Mouse (Mus musculus) lung, postnatal 4 days (tissue): ENCODE measurements at regions not wholly inside any gene's neighbourhood (a gene's known extent, or its start where the extent isn't known, plus 50 kb on each side); places are given as distances from the start of the nearest gene placed in this dataset.
"Not testable (repeated sequence)": the region's sequence is repeated elsewhere in the genome, so short reads cannot be mapped to it uniquely, and the experiment has no call there.

Source experiments
- DNase-seq, 2 experiments: peaks; one replicate each; pipeline ENCODE4 v3.0.0; 2021

DNA sequence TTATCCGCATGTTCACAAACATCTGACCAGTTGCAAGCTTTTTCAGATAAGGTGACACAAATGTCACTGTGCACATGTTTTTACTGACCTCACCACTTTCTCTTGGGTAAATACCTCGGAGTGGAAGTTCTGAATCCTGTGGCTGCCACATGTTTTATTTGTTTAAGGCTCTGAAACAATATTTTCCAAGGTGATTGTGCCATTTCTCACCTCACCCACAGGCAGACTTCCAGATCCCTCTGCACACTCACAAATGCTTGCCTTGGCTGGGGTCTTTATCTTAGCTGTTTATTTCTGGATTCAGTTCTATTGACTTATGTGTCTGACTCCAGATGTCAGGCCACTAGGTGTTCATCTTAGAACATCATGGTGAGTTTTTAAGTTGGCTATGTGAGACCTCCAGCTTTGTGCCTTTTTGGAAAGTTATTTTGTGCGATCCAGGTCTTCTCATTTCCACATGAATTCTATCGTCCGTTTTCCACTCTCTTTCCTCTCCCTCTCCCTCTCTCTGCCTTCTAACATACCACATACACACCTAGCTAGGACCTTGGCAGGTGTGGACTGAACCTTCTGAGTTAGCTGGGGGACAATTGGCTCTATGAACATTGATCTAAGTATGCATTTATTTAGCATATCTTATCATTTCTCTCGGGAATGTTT, 133.6 kb downstream of the Dll1 start:
- DNase-seq = no peak

DNA sequence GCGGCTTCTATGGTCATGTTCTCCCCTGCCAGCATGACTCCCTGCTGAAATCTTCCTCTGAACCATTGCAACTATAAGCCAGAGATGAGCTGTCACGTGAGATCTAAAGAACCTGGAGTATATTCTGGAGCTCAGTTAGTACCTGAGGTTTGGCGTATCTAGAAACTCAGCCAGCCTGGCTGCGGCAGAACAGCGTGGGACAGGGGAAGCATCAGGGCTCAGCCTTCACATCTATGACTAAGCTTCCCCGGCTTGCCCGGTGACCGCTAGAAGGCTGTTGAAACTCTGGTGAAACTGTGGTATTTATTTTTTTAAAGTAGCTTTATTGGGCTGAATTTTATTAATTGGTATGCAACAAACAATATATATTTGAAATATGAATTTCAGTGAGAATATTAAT, 134.3 kb downstream of the Dll1 start:
- no peak for DNase-seq

DNA sequence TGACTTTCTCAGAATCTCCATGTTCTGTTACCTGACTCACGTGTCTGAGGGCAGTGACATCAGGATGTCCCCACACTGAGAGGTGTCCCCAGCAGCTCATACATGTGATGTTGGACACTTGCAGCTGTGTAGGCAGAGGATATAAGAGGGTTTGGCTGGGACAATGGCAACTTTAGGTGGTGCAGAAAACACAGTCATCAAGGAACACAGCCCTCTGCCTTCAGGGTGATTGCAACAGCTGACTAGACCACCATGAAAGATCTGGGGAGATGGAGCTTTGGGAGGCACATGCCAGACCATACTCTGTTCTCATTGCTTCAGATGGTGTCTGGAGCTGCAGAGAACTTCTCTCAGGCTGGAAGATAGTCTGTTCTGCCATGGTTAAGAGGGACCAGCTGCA, 135.2 kb downstream of the Dll1 start:
- DNase-seq = no peak

DNA sequence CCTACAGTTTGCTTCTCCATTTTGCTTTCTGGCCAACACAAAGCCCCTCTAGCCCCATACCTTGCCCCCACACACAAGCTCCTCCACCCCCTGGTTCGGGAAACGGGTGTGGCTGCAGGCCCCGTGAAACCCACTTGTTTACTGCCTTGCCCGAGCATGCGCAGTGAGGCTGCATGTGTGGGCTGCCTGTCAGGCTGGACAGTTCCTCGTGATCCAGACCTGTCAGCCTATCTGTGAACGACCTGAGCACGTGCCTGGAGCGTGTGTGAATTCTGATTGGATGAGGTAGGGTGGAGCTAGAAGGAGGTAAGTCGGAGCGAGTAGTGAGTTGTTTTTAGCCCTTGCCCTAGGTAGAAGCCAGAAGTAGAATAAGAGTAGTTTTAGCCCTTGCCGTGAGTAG, 136.0 kb downstream of the Dll1 start:
- DNase-seq = not testable (repeated sequence)

DNA sequence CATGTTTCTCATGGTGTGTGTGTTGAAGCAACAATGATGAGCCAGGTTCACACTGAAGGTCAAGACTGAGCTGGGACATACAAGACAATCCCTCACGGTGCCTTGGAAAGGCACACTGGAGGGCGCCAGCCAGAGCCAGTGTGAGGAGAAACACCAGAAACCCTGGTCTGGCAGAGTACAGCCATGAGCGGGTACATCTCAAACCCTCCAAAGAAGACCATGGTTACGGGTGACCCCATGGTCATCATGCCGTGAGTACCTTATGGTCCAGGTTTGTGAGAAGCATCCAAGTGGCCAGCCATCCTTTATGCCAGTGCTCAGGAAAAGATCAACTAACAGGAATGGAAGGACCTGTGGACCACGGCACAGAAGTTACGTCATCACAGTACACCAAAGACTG, 136.7 kb downstream of the Dll1 start:
- no peak for DNase-seq

DNA sequence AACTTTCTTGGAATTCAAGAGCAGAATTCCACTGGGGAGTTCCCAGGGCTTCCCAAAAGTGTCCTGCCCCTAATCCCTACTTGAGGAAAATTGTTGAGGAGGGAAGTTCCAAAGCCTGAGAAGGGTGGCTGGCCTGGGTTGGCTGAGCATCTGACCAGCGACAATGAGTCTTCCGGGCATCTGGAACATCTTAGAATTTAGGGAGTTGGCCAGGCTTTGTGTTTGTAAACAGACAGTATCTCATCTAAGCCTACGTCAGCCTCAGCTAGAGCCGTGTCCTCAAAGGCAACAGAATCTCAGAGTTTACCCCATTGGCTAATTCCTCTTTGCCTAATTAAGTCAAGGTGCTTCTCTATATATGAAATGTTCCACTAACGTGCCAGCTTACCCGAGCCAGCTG, 141.6 kb downstream of the Dll1 start:
- peak in 1 of 2 experiments; percentile 16 for DNase-seq

DNA sequence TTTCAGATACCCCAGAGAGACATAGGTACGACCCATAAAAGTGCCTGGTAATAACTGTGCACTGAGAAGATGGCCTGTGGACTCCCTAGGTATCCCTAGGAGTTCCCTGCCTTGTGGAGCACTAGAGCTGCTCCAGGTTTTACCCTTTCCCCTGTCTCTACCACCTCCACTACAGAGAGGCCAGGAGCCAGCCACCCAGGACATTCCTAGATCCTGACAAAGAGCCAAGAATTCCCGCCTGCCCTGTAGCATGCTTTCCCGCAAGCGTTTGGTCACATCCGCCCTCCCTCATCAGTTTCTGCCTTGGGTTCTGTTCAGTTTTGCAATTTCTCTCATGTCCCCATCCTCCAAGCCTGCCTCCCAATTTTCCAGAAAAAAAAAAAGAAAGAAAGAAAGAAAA, 145.5 kb downstream of the Dll1 start:
- DNase-seq = no peak

DNA sequence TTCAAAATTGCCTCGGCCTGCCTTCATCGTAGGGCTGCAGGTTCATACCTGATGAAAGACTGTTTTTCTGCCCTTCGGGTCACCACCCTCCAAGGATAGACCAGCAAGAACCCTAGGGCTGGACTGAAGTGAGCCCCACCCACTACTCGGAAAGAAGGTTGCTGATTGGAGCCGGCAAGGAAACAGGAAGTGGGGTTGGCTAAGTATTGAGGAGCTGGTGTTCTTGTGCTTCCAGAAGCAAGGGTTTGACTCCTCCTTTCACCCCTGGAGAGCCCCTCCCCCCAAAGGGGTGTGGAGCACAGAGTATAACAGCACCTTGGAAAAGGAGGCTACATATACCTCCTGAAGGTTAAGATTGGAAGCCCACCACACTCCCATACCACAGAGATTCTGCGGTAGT, 147.5 kb downstream of the Dll1 start:
- DNase-seq = no peak

DNA sequence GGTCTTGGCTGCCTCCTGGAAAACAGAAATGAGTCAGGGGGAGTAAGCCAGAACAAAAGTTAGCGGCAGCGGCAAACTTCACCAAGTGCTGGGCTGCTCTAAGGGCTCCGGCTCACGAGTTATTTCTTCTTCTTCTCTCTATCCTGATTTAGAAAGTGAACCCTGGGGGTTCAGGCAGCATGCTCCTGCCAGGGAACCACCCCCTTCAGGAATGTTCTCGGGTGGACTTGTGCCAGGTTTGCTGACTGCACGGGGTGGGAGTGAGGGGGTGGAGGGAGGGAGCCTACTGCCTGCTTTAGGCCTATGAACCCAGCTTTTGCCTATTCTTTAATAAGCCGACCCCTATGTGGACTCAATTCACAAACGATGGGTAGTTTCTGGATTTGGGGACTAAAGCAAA, 148.6 kb downstream of the Dll1 start:
- DNase-seq = no peak

DNA sequence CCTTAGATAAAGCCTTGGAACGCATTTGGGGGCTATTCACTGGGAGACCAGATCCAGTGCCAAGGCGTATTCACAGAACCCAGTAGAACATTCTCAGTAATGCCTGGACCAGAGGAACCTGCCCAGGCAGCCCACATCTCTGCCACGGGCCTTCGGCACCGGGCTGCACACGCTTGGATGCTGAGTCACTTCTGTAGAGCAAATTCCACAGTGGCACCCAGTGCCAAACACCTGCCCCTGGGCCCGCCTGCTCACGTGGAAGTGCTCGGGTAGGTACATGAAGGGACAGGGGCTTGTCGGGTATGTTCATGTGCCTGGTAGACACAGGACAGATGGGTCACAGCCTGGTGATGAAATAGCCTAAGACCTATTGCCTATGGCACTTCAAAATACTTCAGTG, 152.8 kb downstream of the Dll1 start:
- no peak for DNase-seq

DNA sequence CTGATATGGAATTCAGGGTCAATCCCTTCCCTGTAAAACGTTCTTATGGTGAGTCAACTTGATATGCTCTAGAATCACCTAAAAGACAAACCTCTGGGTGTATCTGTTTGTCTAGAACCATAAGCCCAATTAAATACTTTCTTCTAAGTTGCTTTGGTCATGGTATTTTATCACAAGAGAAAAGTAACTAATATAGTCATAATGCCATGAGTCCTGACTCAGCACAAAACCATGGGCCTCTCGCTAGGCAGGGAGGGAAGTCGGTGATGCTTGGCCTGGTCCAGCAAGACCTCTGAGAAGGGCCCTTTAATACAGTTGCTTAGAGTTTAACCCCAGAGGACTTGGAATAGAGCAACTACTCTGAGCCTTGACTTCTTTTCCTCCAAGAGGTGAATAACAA, 153.7 kb downstream of the Dll1 start:
- no peak for DNase-seq

DNA sequence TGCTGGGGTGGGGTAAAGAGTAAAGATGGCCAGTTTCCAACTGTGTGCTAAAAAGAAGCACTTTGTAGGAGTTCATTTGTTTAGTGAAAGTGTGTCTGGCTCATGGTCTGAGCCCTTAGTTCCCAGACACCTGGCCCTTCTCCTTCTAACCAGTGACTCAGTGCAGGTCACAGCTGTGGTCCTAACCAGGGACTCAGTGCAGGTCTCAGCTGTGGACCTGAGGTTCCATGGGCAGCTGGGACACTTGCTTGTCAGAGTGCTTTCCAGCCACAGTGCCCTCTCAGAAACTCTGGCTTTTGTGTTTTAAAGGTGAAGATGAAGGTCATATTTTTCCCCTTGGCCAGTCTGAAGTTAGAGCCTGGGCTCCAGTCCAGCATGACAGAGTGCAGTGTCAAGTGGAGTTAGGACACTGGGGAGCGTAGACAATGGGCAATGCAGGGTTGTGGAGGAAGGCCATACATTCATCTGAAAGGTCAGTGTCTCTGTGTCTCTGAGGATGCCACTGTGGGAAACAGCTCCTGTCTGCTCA, 162.5 kb downstream of the Dll1 start:
- DNase-seq = no peak

DNA sequence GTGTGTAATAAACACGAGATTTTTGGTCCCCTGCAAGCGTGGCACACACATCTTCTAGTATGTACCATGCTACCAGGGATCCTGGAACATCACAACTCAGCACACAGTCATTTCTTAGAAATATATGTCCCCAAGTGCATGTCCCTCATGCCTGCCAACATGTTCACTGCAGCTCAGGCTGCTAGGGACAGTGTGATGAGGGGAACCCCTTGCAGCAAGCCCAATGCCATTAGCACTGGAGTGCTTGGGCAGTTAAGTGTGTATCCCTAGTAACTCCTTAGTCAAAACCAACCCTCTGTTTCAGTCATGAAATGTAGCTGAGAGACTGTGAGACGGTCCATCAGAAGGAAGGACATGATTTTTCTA, 167.5 kb upstream of the Gm3448 start:
- DNase-seq = no peak

DNA sequence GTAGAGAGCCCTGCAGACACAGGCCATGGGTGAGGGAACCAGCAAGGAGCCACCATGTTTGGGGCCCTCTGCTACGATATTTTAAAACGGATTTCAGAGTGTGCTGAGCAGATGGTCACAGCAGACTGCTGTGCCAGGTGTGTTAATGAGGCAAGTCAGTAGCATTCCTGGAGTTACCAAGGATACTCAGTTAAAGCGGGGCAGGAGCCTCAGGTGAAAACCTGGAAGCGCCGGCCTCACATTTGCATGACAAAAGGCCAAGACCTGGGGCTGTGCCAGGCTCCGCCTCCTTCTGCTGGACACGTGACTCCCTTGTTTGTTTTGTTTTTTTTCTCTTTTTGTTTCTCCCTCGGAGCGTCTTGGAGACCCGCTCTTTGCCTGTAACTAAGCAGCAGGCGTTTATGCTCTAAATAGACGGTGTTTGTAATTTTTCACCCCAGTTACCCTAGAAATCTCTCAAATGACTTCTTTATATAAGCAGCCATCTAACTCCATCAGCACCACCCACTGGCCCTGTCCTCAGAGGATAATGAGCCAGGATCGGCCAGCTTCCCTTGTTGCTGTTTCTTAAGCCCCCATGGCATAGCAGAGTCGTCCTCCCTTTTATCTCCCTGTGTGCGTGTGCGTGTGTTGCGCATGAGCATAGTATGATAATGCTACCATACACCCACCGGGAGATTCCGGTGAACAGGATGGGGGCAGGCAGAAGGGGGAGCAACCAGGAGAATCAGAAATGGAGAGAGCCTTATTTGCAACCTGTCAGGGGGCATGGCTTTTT, 166.9 kb upstream of the Gm3448 start:
- peak; percentile 59 to 68 for DNase-seq

DNA sequence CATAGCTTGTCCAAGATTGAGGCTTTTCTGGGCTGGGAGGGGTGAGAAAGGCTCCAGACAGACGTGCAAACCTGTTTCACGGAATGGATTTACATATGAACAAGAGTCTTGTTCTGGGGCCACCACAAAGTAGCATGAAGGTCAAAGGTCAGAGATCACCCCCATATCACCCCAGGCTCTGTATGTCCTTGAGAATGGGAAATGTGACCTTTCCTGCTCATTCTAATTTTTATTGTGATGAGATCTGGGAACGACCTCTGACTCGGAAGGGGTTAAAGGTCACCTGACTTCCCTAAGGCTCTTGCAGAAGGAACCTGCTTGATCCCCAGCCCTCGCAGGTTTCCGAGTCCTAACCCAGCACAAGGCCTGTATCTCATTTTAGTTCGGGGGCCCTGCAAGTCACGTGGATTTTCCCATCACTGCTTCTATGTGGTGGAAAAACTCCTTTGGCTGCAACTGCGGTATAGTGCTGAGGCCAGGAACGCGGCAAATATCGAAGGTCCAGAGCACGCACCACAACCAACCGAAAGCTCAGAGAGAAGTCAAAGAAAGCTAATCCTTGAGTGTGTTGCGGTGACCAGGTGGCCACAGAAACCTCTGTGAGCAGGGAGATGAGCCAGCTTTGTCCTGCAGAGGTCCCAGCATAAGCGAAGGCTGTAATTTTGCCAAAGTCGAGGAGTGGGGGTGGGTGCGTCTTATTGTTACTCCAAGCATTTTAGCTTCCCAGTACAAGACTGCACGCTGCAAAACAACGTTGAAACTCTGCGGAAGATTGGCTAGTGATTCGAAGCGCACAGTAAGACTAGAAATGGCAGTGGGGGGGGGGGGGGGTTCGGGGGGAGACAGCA, 166.1 kb upstream of the Gm3448 start:
- DNase-seq = no peak

DNA sequence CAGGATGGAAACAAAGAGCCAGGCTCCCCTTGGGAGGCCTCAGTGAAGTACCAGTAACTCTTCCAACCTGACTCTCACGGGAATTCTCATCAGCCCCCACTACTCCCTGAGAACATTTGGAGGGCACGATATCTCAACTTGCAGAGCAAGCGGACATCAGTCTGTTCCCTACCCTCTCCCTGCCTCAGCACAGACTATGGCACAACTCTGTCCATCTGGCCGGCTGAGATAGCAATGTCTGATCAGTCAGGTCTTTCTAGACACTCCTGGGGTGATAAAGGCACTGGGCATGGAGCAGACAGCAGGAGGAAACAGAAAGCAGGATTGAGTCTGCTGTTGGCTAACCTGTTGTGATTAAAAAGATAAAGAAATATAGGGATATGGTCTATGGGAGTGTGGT, 164.5 kb upstream of the Gm3448 start:
- no peak for DNase-seq

DNA sequence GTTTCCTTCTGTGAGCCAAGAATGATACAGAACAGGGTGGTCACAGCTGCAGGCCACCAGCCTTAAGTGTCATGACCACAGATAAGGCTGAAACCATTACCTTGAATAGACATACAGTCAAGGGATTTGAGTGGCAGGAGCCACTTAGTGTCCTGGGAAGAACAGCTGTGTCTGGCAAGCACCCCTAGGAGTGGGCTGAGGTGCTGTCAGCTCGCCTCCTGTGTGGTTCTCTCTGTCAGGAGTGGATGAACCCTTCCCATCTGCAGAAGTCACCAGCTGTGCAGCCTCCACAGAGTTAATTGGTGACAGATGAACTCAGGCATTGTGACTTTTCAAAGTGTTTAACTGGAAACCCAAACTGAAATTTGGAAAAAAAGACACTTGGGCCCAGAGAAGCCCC, 163.2 kb upstream of the Gm3448 start:
- no peak for DNase-seq

DNA sequence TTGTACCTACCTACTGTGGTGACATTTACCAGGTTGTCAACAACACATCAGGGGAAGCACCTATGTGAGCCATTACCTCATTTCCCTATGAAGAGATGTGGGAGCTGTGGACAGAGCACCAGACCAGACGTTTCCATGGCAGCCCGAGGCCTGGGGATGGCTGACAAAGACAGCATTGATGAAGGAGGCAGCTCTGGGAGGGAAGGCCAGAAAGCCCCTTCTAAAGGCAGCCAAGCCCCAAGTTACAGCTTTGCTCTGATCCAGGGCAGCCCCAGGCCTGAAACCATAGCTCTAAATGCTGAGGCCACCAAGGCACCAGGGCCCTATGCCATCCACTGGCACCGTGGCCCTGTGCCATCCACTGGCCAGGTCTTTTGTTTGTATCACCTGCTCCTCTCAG, 157.9 kb upstream of the Gm3448 start:
- no peak for DNase-seq

DNA sequence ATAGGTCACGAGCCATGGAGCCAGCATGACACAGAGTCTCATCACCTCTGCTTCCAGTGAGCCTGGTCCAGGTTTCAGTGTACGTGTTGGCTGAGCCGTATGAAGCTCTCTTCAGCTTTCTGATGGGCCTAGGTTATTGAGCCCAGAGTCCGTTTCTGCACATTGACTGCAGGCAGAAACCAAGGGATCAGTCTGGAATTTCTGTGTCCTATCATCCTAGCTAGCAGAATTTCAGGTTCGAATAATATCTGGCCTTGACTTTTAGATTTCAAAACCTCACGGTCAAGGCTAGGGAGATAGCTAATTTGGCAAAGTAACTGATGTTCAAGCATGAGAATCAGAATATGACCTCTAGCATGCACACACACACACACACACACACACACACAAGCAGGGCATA, 156.0 kb upstream of the Gm3448 start:
- no peak for DNase-seq

DNA sequence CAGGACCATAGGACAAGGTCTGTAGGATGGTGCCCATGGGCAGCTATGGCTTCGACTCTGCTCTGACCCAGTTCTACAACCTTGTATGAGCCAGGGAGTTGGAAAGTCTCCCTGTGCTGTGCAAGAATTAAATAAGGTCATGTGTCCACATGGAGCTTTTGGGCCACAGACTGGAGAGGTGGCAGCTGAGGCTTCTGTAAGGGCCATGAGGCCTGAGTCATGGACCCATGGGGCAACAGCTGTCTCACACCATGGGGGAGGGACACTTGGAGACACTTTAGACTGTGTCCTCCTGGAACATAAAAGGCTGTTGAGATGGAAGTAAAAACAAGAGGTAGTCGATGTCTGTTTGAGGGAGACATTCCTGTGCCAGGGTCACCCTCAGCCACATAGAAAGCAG, 154.5 kb upstream of the Gm3448 start:
- no peak for DNase-seq

DNA sequence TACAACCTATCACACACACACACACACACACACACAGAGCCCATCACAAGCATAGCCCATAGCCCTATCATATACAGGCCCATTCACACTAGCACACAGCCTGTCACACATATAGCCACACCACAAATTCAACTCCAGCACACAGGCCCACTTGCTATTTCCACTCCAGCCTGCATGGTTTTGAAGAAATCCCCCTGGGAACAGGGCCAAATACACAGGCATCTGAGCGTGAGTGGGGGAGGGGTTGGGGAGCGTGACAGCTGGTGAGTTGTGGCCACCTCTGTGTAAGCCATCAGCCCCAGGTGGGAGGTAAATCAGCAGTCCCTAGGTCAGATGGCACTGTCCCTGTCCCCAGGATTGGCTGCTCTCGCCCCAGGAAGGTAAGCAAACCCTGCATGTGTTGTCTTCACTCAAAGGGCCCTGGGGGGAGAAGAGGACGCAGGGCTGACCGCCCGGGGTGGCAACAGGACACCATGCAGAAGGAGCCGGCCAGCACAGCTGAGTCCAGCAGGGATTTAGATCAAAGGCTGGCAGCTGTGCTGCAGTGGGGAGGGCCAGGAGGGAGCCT, 153.6 kb upstream of the Gm3448 start:
- peak; percentile 35 to 53 for DNase-seq

DNA sequence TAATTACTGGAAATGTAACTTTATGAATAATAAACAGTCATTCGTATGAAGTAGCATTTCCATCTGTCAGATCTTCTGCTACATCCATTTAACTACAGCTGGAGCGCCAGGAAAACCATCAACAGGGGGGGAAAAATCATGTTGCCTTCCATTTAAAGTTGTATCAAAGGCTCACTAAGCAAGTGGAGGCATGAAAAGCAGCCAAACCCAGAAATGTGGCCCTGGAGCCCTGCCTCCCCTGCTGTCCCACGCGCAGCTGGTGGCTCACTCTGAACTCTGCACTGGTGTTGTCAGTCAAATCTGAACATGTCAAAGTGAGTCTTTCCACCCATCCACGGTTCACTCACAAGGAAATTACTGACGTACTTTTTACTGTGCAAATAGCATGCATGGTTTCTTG, 152.5 kb upstream of the Gm3448 start:
- DNase-seq = no peak

DNA sequence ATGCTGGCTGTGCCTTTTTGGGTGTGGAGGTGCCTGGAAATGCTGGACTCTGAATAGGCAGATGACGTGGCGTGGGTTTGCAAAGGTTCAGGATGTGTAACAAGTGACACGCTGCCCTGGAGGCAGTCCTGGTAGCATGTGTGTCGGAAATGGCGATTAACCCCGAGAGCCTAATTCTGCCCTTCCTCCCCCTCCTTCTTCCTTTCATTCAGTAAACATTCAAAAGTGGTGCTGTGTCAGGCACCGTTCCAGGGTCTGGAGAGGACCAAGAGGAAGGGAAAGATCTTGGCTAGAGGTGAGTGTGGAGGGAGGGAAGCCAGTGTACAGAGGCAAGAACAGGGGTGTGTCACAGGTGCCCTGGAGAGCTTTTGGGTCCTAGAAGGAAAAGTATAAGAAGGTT, 151.5 kb upstream of the Gm3448 start:
- peak; percentile 70 to 83 for DNase-seq
